Mouse (Mus musculus): ENCODE data around the gene Slc12a3. TPM values are rescaled to one million over a fixed set of nuclear protein-coding genes. Genes with fewer than 3 reads are reported as not detected.

The Slc12a3 gene
- polyA plus RNA-seq, 1 experiment = not detected

DNA sequence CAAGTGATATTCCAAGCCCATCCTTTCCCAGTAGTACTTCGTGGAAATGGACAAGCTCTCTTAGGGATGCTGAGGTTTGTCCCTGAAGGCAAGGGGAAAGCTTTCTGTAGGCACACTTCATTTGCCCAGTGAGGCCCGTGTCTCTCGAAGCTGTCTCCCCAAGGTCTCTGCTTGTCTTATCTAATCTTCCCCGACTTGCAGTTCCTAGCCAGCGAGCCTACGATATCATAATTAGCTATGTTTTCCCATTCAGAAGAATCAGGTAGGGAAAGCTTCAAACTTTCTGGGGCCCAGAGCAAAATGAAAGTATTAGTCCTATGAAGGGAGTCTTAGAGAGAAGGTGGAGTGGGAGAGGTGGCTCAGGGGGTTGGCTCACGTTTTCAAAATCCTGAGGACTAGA is 55.2 kb downstream of the Slc12a3 start:
- Histone ChIP-seq H3K79me2 (ENCODE audit: control insufficient read depth, insufficient read depth) (peaks cover 28% of the 10 kb centered on the region), H3K27me3 (ENCODE audit: control insufficient read depth, insufficient read depth, insufficient read length) (no peaks in the 10 kb centered on the region), H3K79me3 (ENCODE audit: low read depth) (peaks cover 22% of the 10 kb centered on the region), H3ac (ENCODE audit: control insufficient read depth, insufficient read length, low read depth) (no peak overlapping the region), H3K36me3 (ENCODE audit: control insufficient read depth, insufficient read depth) (peaks cover 1% of the 10 kb centered on the region), H3K4me3 (ENCODE audit: insufficient read depth, poor library complexity, severe bottlenecking) (no peak overlapping the region)
- no peak for TF ChIP-seq FOSL1 (IDR thresholded peaks at IDR 0.05; ENCODE audit: insufficient read depth, low read length, poor library complexity, severe bottlenecking)
- no peak for TF ChIP-seq MYOG (IDR thresholded peaks at IDR 0.05; ENCODE audit: control insufficient read depth, extremely low read depth, insufficient read length)
- no peak for TF ChIP-seq MAX (IDR thresholded peaks at IDR 0.05)
- no peak for TF ChIP-seq CTCF (IDR thresholded peaks at IDR 0.05; ENCODE audit: control insufficient read depth, insufficient read depth, insufficient read length)
- TF ChIP-seq MYOD1 (IDR thresholded peaks at IDR 0.05; ENCODE audit: control insufficient read depth, insufficient read length, low read depth) = no peak
- no peak for TF ChIP-seq CEBPB (IDR thresholded peaks at IDR 0.05; ENCODE audit: low read depth)
- TF ChIP-seq USF1 (IDR thresholded peaks at IDR 0.05; ENCODE audit: low read depth) = no peak

DNA sequence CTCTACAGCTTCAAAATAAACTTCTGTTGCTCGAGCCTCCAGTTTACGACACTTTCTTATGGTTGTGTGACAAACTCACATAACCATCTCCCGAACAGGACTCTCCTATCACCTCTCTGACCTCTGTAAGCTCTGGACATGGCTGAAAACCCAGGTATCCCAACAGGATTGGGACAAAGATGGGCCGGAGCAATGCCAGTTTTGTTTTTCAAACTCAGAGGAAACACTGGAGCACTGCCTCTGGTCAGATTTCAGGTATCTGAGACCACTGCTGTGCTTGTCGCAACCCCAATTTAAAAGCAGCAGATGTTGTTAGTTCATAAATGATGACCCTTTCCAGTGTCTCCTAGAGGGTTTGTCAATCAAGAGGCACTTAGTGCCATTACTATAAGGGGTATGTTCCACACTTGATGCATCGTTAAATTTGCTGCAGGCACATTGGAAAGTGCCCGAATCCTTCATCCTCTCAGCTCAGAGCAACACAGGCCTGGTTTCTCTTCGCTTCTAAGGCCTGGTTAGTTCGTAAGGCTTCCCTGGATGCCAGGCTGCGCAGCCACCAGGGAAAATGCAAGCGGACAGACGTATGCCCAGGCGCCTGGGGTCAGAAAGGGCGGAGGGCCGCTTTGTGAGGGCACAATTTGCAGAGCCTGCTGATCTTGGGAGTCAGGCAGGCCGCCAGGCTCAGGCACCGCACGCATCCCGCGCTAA is 56.7 kb downstream of the Slc12a3 start:
- Histone ChIP-seq H3K36me3 (ENCODE audit: control insufficient read depth, insufficient read depth) (peaks cover 16% of the 10 kb centered on the region), H3ac (ENCODE audit: control insufficient read depth, insufficient read length, low read depth) (peak overlapping the region; percentile 66), H3K27me3 (ENCODE audit: control insufficient read depth, insufficient read depth, insufficient read length) (no peaks in the 10 kb centered on the region), H3K4me3 (ENCODE audit: insufficient read depth, poor library complexity, severe bottlenecking) (peak overlapping the region; percentile 76), H3K79me2 (ENCODE audit: control insufficient read depth, insufficient read depth) (peaks cover 36% of the 10 kb centered on the region), H3K79me3 (ENCODE audit: low read depth) (peaks cover 22% of the 10 kb centered on the region)
- no peak for TF ChIP-seq MYOD1 (IDR thresholded peaks at IDR 0.05; ENCODE audit: control insufficient read depth, insufficient read length, low read depth)
- TF ChIP-seq CTCF (IDR thresholded peaks at IDR 0.05; ENCODE audit: control insufficient read depth, insufficient read depth, insufficient read length) = no peak

DNA sequence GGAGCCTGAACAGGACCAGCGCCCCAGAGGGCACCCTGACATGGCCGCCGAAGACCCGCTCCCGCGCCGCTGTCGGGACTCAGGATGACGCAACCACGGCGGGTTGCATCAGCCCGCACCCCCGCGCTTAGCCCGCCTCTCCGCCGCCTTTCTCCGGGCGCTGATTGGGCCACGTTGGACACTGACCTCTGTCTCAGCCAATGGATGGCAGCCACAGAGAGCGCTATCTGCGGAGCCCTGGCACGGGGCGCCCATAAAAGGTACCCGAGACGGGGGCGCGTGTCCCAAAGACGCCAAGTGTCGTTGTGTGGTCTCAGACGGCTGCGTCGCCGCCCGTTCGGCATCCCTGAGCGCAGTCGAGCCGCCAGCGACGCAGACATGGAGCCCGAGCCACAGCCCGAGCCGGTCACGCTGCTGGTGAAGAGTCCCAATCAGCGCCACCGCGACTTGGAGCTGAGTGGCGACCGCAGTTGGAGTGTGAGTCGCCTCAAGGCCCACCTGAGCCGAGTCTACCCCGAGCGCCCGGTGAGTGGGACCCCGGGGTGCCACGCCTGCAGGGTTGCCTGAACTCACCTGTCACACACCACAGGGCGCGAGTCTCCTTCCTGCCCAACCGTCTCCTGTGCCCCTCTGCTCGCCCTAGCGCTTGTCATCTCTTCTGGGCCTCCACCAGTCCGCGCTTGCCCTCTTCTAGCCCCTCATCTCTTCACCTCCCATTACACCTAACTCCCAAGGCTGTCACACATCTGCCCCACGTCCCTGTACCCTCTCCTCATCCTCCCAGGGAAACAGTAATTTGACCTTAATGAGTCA is 57.4 kb downstream of the Slc12a3 start, which contains the start of gene Herpud1:
Gene Herpud1, plus strand, starts transcription at position 225 of the 813 bp plus-strand sequence.
- Histone ChIP-seq H3K79me2 (ENCODE audit: control insufficient read depth, insufficient read depth) (peaks cover 36% of the 10 kb centered on the region), H3K79me3 (ENCODE audit: low read depth) (peaks cover 22% of the 10 kb centered on the region), H3K27me3 (ENCODE audit: control insufficient read depth, insufficient read depth, insufficient read length) (no peaks in the 10 kb centered on the region), H3K4me3 (ENCODE audit: insufficient read depth, poor library complexity, severe bottlenecking) (peak within 1 kb of the TSS; percentile 76), H3K36me3 (ENCODE audit: control insufficient read depth, insufficient read depth) (peaks cover 24% of the 10 kb centered on the region), H3ac (ENCODE audit: control insufficient read depth, insufficient read length, low read depth) (peak within 1 kb of the TSS; percentile 95)
- no peak for TF ChIP-seq MYOD1 (IDR thresholded peaks at IDR 0.05; ENCODE audit: control insufficient read depth, insufficient read length, low read depth)
- TF ChIP-seq USF1 (IDR thresholded peaks at IDR 0.05; ENCODE audit: low read depth) = no peak
- peak; percentile 93 for TF ChIP-seq CEBPB (IDR thresholded peaks at IDR 0.05; ENCODE audit: low read depth)
- no peak for TF ChIP-seq MYOG (IDR thresholded peaks at IDR 0.05; ENCODE audit: control insufficient read depth, extremely low read depth, insufficient read length)
- no peak for TF ChIP-seq FOSL1 (IDR thresholded peaks at IDR 0.05; ENCODE audit: insufficient read depth, low read length, poor library complexity, severe bottlenecking)
- TF ChIP-seq MAX (IDR thresholded peaks at IDR 0.05) = no peak
- TF ChIP-seq CTCF (IDR thresholded peaks at IDR 0.05; ENCODE audit: control insufficient read depth, insufficient read depth, insufficient read length) = no peak

DNA sequence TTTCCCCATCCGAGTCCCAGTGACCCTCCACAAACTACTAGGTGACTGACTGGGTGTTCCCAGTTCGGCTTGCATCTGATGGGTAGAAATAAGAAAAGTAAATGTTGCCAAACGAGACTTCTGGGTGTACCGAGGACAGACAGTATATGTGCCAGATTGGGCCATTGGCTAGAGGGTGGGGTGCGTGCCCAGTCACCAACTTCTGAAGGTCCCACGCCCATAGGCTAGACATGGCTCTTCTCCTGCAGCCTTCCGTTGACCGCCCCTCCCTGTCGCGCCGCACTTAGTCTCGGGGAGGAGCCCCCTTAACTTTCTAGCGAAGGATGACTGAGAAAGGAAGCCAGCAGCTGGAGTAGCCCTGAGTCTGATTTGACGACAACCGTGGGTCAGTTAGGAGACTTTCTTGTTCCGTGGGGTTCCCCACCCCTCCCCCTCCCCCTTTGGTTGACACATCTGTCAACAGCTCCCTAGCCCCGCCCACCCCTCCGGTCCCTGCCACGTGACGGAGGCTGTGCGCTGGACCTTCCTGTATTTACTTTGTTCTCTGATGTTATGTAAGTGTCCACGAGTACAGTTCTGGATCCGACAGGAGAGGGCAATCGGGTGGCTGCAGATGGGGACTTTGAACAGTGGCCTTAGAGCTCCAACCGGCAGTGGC is 58.2 kb downstream of the Slc12a3 start:
- Histone ChIP-seq H3K36me3 (ENCODE audit: control insufficient read depth, insufficient read depth) (peaks cover 31% of the 10 kb centered on the region), H3K27me3 (ENCODE audit: control insufficient read depth, insufficient read depth, insufficient read length) (no peaks in the 10 kb centered on the region), H3K79me2 (ENCODE audit: control insufficient read depth, insufficient read depth) (peaks cover 36% of the 10 kb centered on the region), H3K79me3 (ENCODE audit: low read depth) (peaks cover 22% of the 10 kb centered on the region), H3K4me3 (ENCODE audit: insufficient read depth, poor library complexity, severe bottlenecking) (peak overlapping the region; percentile 76), H3ac (ENCODE audit: control insufficient read depth, insufficient read length, low read depth) (peak overlapping the region; percentile 95)
- TF ChIP-seq USF1 (IDR thresholded peaks at IDR 0.05; ENCODE audit: low read depth) (peak; percentile 88), CTCF (IDR thresholded peaks at IDR 0.05; ENCODE audit: control insufficient read depth, insufficient read depth, insufficient read length) (no peak), MAX (IDR thresholded peaks at IDR 0.05) (peak; percentile 87)

DNA sequence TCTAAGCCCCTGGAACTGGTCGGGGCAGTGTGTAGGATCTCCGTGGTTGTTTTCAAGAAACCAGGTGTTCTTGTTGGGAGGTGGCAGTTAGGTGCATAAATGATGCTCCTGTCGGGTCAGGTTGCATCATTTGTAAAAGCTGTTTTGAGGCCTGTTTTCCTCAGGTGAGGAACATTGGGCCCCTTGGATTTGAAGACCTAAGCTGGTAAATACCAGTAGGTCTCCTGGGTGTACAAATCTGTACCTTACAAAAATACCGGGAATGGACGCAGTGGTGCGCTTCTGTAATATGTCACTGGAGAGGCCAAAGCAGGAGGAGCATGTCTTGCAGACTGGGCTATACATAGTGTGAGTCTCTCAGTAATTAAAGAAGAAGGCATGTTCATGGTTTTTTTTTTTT is 58.8 kb downstream of the Slc12a3 start:
- H3K4me3 ChIP-seq (ENCODE audit: insufficient read depth, poor library complexity, severe bottlenecking) = peak overlapping the region; percentile 76
- peaks cover 36% of the 10 kb centered on the region for H3K79me2 ChIP-seq (ENCODE audit: control insufficient read depth, insufficient read depth)
- peak overlapping the region; percentile 9 for H3ac ChIP-seq (ENCODE audit: control insufficient read depth, insufficient read length, low read depth)
- H3K36me3 ChIP-seq (ENCODE audit: control insufficient read depth, insufficient read depth) = peaks cover 37% of the 10 kb centered on the region
- TF ChIP-seq MAX (IDR thresholded peaks at IDR 0.05) (no peak), MYOD1 (IDR thresholded peaks at IDR 0.05; ENCODE audit: control insufficient read depth, insufficient read length, low read depth) (no peak), MYOG (IDR thresholded peaks at IDR 0.05; ENCODE audit: control insufficient read depth, extremely low read depth, insufficient read length) (no peak), CTCF (IDR thresholded peaks at IDR 0.05; ENCODE audit: control insufficient read depth, insufficient read depth, insufficient read length) (no peak), CEBPB (IDR thresholded peaks at IDR 0.05; ENCODE audit: low read depth) (no peak), FOSL1 (IDR thresholded peaks at IDR 0.05; ENCODE audit: insufficient read depth, low read length, poor library complexity, severe bottlenecking) (no peak), USF1 (IDR thresholded peaks at IDR 0.05; ENCODE audit: low read depth) (no peak)
- H3K27me3 ChIP-seq (ENCODE audit: control insufficient read depth, insufficient read depth, insufficient read length) = no peaks in the 10 kb centered on the region
- H3K79me3 ChIP-seq (ENCODE audit: low read depth) = peaks cover 22% of the 10 kb centered on the region

All from C2C12 (cell line).